Mouse (Mus musculus) C2C12 (cell line): ENCODE measurements around the gene Pde4dip. TPM values are rescaled to one million over a fixed set of nuclear protein-coding genes. Genes with fewer than 3 reads are reported as not detected.

Experiments
- H3K27me3 ChIP-seq: one replicate; pipeline ENCODE4 v1.6.1; 2011; ENCODE audit not compliant: control insufficient read depth, insufficient read depth, insufficient read length
- H3K36me3 ChIP-seq: one replicate; pipeline ENCODE4 v1.6.1; 2011; ENCODE audit not compliant: control insufficient read depth, insufficient read depth
- H3K4me3 ChIP-seq: one replicate; pipeline ENCODE4 v1.5.1; 2011; ENCODE audit warnings: mild to moderate bottlenecking, control low read depth; ENCODE audit not compliant: poor library complexity, insufficient read depth, severe bottlenecking
- H3K79me2 ChIP-seq: one replicate; pipeline ENCODE4 v1.6.1; 2011; ENCODE audit not compliant: control insufficient read depth, insufficient read depth
- H3K79me3 ChIP-seq: one replicate; pipeline ENCODE4 v1.6.1; 2011; ENCODE audit warnings: low read depth, control low read depth
- H3ac ChIP-seq: one replicate; pipeline ENCODE3; 2011; ENCODE audit warnings: low read depth; ENCODE audit not compliant: control insufficient read depth, insufficient read length
- CEBPB ChIP-seq: IDR thresholded peaks from one replicate; pipeline ENCODE4 v1.6.1; 2011; ENCODE audit warnings: low read depth, mild to moderate bottlenecking, control low read depth, moderate library complexity
- CTCF ChIP-seq: IDR thresholded peaks from one replicate; pipeline ENCODE4 v1.5.1; 2011; ENCODE audit not compliant: control insufficient read depth, insufficient read depth, insufficient read length
- FOSL1 ChIP-seq: IDR thresholded peaks from one replicate; pipeline ENCODE4 v1.8.0; 2011; ENCODE audit warnings: mild to moderate bottlenecking, low read length; ENCODE audit not compliant: poor library complexity, insufficient read depth, severe bottlenecking
- MAX ChIP-seq: IDR thresholded peaks from one replicate; pipeline ENCODE4 v1.6.1; 2011; ENCODE audit warnings: mild to moderate bottlenecking, control low read depth
- MYOD1 ChIP-seq: IDR thresholded peaks from one replicate; pipeline ENCODE4 v1.6.1; 2011; ENCODE audit warnings: low read depth; ENCODE audit not compliant: control insufficient read depth, insufficient read length
- MYOG ChIP-seq: IDR thresholded peaks from one replicate; pipeline ENCODE4 v1.6.1; 2011; ENCODE audit not compliant: control insufficient read depth, insufficient read length; ENCODE audit errors: extremely low read depth
- USF1 ChIP-seq: IDR thresholded peaks from one replicate; pipeline ENCODE4 v1.6.1; 2011; ENCODE audit warnings: low read depth, mild to moderate bottlenecking, control low read depth, moderate library complexity
- polyA plus RNA-seq: library from polyadenylated mRNA; unstranded; fragments of >200 nt; fragmentation: generic; extraction: Trizol; gene quantifications from one replicate; pipeline ENCODE4 v1.2.1, GENCODE M21; 2012; ENCODE audit warnings: missing spikeins

The Pde4dip gene
- polyA plus RNA-seq, 1 experiment = 26.4 TPM

GRCm38 (mm10) chr3:97657655-97658411, 230.7 kb downstream of the Pde4dip start, which contains the start of gene Prkab2:
TSS of gene Prkab2 (plus strand) at chr3:97658193.
- Histone ChIP-seq H3ac (peak within 1 kb of the TSS; percentile 64), H3K36me3 (peaks cover 8% of the 10 kb centered on the region), H3K4me3 (peak within 1 kb of the TSS; percentile 78), H3K27me3 (no peaks in the 10 kb centered on the region), H3K79me2 (peaks cover 19% of the 10 kb centered on the region), H3K79me3 (peaks cover 4% of the 10 kb centered on the region)
- peak; percentile 18 for TF ChIP-seq USF1
- no peak for TF ChIP-seq MYOG
- TF ChIP-seq MAX = peak; percentile 57

GRCm38 (mm10) chr3:97654901-97655300, 233.6 kb downstream of the Pde4dip start:
- H3K36me3 ChIP-seq = no peaks in the 10 kb centered on the region
- no peaks in the 10 kb centered on the region for H3K79me3 ChIP-seq
- H3K79me2 ChIP-seq = peaks cover 12% of the 10 kb centered on the region
- H3ac ChIP-seq = no peak overlapping the region
- no peaks in the 10 kb centered on the region for H3K27me3 ChIP-seq
- TF ChIP-seq CEBPB (no peak), USF1 (no peak), CTCF (no peak), MAX (no peak), MYOG (no peak)
- H3K4me3 ChIP-seq = no peak overlapping the region

- no peaks in the 10 kb centered on the region for H3K27me3 ChIP-seq
- H3K79me2 ChIP-seq = peaks cover 2% of the 10 kb centered on the region
- H3ac ChIP-seq = no peak overlapping the region
- no peaks in the 10 kb centered on the region for H3K79me3 ChIP-seq
- H3K4me3 ChIP-seq = no peak overlapping the region
- TF ChIP-seq CTCF = no peak
- TF ChIP-seq FOSL1 = no peak
- no peak for TF ChIP-seq MYOD1
- TF ChIP-seq MAX = no peak
- no peak for TF ChIP-seq MYOG
- no peak for TF ChIP-seq CEBPB
- no peak for TF ChIP-seq USF1
- no peaks in the 10 kb centered on the region for H3K36me3 ChIP-seq
Measured at GRCm38 (mm10) chr3:97653781-97654180, 234.7 kb downstream of the Pde4dip start.

GRCm38 (mm10) chr3:97651604-97652003, 236.9 kb downstream of the Pde4dip start:
- no peak overlapping the region for H3K4me3 ChIP-seq
- H3ac ChIP-seq = no peak overlapping the region
- H3K27me3 ChIP-seq = no peaks in the 10 kb centered on the region
- no peaks in the 10 kb centered on the region for H3K79me3 ChIP-seq
- no peak for TF ChIP-seq CEBPB
- no peak for TF ChIP-seq USF1
- TF ChIP-seq FOSL1 = no peak
- TF ChIP-seq MYOG = no peak
- no peak for TF ChIP-seq MYOD1
- TF ChIP-seq MAX = no peak
- TF ChIP-seq CTCF = no peak
- H3K36me3 ChIP-seq = no peaks in the 10 kb centered on the region
- no peaks in the 10 kb centered on the region for H3K79me2 ChIP-seq

GRCm38 (mm10) chr3:97649469-97649868, 239.0 kb downstream of the Pde4dip start:
- Histone ChIP-seq H3ac (no peak overlapping the region), H3K79me3 (no peaks in the 10 kb centered on the region), H3K4me3 (no peak overlapping the region), H3K79me2 (no peaks in the 10 kb centered on the region), H3K27me3 (no peaks in the 10 kb centered on the region), H3K36me3 (no peaks in the 10 kb centered on the region)
- no peak for TF ChIP-seq FOSL1
- no peak for TF ChIP-seq CEBPB
- no peak for TF ChIP-seq CTCF
- no peak for TF ChIP-seq USF1
- no peak for TF ChIP-seq MYOD1
- TF ChIP-seq MAX = no peak
- no peak for TF ChIP-seq MYOG

GRCm38 (mm10) chr3:97649022-97649421, 239.5 kb downstream of the Pde4dip start:
- Histone ChIP-seq H3K4me3 (no peak overlapping the region), H3K27me3 (no peaks in the 10 kb centered on the region), H3K79me2 (no peaks in the 10 kb centered on the region), H3K79me3 (no peaks in the 10 kb centered on the region), H3K36me3 (no peaks in the 10 kb centered on the region), H3ac (no peak overlapping the region)
- no peak for TF ChIP-seq FOSL1
- TF ChIP-seq CTCF = no peak
- no peak for TF ChIP-seq USF1
- no peak for TF ChIP-seq CEBPB
- no peak for TF ChIP-seq MYOG
- TF ChIP-seq MAX = no peak
- TF ChIP-seq MYOD1 = no peak
